Mouse (Mus musculus): Measurements from ENCODE around the gene Ggct. TPM values are rescaled to one million over a fixed set of nuclear protein-coding genes. Genes with fewer than 3 reads are reported as not detected.

The Ggct gene
- polyA plus RNA-seq, 1 experiment from 2014 or later = 9.5 TPM

- no peak for DNase-seq (ENCODE audit: low spot score)
- no peaks in the 10 kb centered on the region for H3K36me3 ChIP-seq (replicated peaks)
- H3K9me3 ChIP-seq = no peaks in the 10 kb centered on the region
- WGBS = 93% methylated on average over 6 of the region's 6 CpGs
- no peak overlapping the region for H3K4me3 ChIP-seq
- peaks cover 30% of the 10 kb centered on the region for H3K4me1 ChIP-seq
- H3K27me3 ChIP-seq (replicated peaks; ENCODE audit: low read depth, poor library complexity, severe bottlenecking) = peaks cover 41% of the 10 kb centered on the region
- no peak overlapping the region for H3K27ac ChIP-seq (replicated peaks)
Measured at GRCm38 (mm10) chr6:54941149-54941548, 51.6 kb downstream of the Ggct start.

- peaks cover 35% of the 10 kb centered on the region for H3K27me3 ChIP-seq (replicated peaks; ENCODE audit: low read depth, poor library complexity, severe bottlenecking)
- no peak overlapping the region for H3K4me3 ChIP-seq
- no peaks in the 10 kb centered on the region for H3K36me3 ChIP-seq (replicated peaks)
- 84% methylated on average over 7 of the region's 7 CpGs for WGBS
- no peak for DNase-seq (ENCODE audit: low spot score)
- H3K4me1 ChIP-seq = peaks cover 30% of the 10 kb centered on the region
- no peak overlapping the region for H3K27ac ChIP-seq (replicated peaks)
- no peaks in the 10 kb centered on the region for H3K9me3 ChIP-seq
Measured at GRCm38 (mm10) chr6:54940126-54940525, 52.6 kb downstream of the Ggct start.

- WGBS = 52% methylated on average over 4 of the region's 4 CpGs
- no peak for DNase-seq (ENCODE audit: low spot score)
- H3K4me3 ChIP-seq = no peak overlapping the region
- H3K27ac ChIP-seq (replicated peaks) = no peak overlapping the region
- H3K9me3 ChIP-seq = no peaks in the 10 kb centered on the region
- H3K4me1 ChIP-seq = peaks cover 28% of the 10 kb centered on the region
- H3K27me3 ChIP-seq (replicated peaks; ENCODE audit: low read depth, poor library complexity, severe bottlenecking) = peaks cover 30% of the 10 kb centered on the region
- H3K36me3 ChIP-seq (replicated peaks) = no peaks in the 10 kb centered on the region
Measured at GRCm38 (mm10) chr6:54939631-54940030, 53.1 kb downstream of the Ggct start.

- Histone ChIP-seq H3K27ac (replicated peaks) (no peak overlapping the region), H3K9me3 (no peaks in the 10 kb centered on the region), H3K36me3 (replicated peaks) (no peaks in the 10 kb centered on the region), H3K27me3 (replicated peaks; ENCODE audit: low read depth, poor library complexity, severe bottlenecking) (no peaks in the 10 kb centered on the region; the same call in 1 of the 2 replicates), H3K4me1 (peaks cover 13% of the 10 kb centered on the region; the same call in 1 of the 2 replicates), H3K4me3 (no peak overlapping the region)
- DNase-seq (ENCODE audit: low spot score) = no peak
- WGBS = 73% methylated on average over 2 of the region's 2 CpGs
Measured at GRCm38 (mm10) chr6:54936496-54936895, 56.3 kb downstream of the Ggct start.

- no peaks in the 10 kb centered on the region; the same call in 1 of the 2 replicates for H3K27me3 ChIP-seq (replicated peaks; ENCODE audit: low read depth, poor library complexity, severe bottlenecking)
- H3K4me1 ChIP-seq = peaks cover 7% of the 10 kb centered on the region; the same call in 1 of the 2 replicates
- no peak overlapping the region for H3K4me3 ChIP-seq
- H3K36me3 ChIP-seq (replicated peaks) = no peaks in the 10 kb centered on the region
- WGBS = 80% methylated on average over 5 of the region's 5 CpGs
- H3K27ac ChIP-seq (replicated peaks) = no peak overlapping the region
- H3K9me3 ChIP-seq = no peaks in the 10 kb centered on the region
- DNase-seq (ENCODE audit: low spot score) = no peak
Measured at GRCm38 (mm10) chr6:54934930-54935329, 57.8 kb downstream of the Ggct start.

GRCm38 (mm10) chr6:54934313-54934712 lies 58.4 kb downstream of the Ggct start:
- Histone ChIP-seq H3K36me3 (replicated peaks) (no peaks in the 10 kb centered on the region), H3K9me3 (no peaks in the 10 kb centered on the region), H3K4me3 (no peak overlapping the region), H3K4me1 (peaks cover under 1% of the 10 kb centered on the region; the same call in 1 of the 2 replicates), H3K27ac (replicated peaks) (no peak overlapping the region), H3K27me3 (replicated peaks; ENCODE audit: low read depth, poor library complexity, severe bottlenecking) (no peaks in the 10 kb centered on the region; the same call in 1 of the 2 replicates)
- WGBS = 86% methylated on average over 8 of the region's 8 CpGs
- no peak for DNase-seq (ENCODE audit: low spot score)

- no peak overlapping the region for H3K27ac ChIP-seq (replicated peaks)
- H3K4me3 ChIP-seq = no peak overlapping the region
- no peaks in the 10 kb centered on the region for H3K4me1 ChIP-seq
- H3K27me3 ChIP-seq (replicated peaks; ENCODE audit: low read depth, poor library complexity, severe bottlenecking) = no peaks in the 10 kb centered on the region
- no peaks in the 10 kb centered on the region for H3K36me3 ChIP-seq (replicated peaks)
- no peak for DNase-seq (ENCODE audit: low spot score)
- 82% methylated on average over 3 of the region's 3 CpGs for WGBS
- H3K9me3 ChIP-seq = no peaks in the 10 kb centered on the region
Measured at GRCm38 (mm10) chr6:54933866-54934265, 58.9 kb downstream of the Ggct start.

GRCm38 (mm10) chr6:54933216-54933615 lies 59.5 kb downstream of the Ggct start:
- DNase-seq (ENCODE audit: low spot score) = no peak
- Histone ChIP-seq H3K9me3 (no peaks in the 10 kb centered on the region), H3K4me3 (no peak overlapping the region), H3K27ac (replicated peaks) (no peak overlapping the region), H3K4me1 (no peaks in the 10 kb centered on the region), H3K27me3 (replicated peaks; ENCODE audit: low read depth, poor library complexity, severe bottlenecking) (no peaks in the 10 kb centered on the region), H3K36me3 (replicated peaks) (no peaks in the 10 kb centered on the region)
- 81% methylated on average over 5 of the region's 5 CpGs for WGBS

Other genes with a start within 250 kb of the Ggct start
- 1.8 and 2.5 TPM in 2 replicates for gene Znrf2, start 176.0 kb downstream of the Ggct start, polyA plus RNA-seq (2016; fragmentation: Nextera tagmentation; extraction: Ambion mirVana)
- gene Nod1, start 20.3 kb downstream of the Ggct start, polyA plus RNA-seq (2016; fragmentation: Nextera tagmentation; extraction: Ambion mirVana) = 1.2 and 1.4 TPM in 2 replicates
- gene Gars, start 45.1 kb upstream of the Ggct start, polyA plus RNA-seq (2016; fragmentation: Nextera tagmentation; extraction: Ambion mirVana) = 203 and 223 TPM in 2 replicates
- 0.12 and 0.55 TPM in 2 replicates for gene Crhr2, start 140.1 kb upstream of the Ggct start, polyA plus RNA-seq (2016; fragmentation: Nextera tagmentation; extraction: Ambion mirVana)
- gene Inmt, start 182.1 kb upstream of the Ggct start, polyA plus RNA-seq (2016; fragmentation: Nextera tagmentation; extraction: Ambion mirVana) = 3.8 and 4.7 TPM in 2 replicates
- 18.7 and 24.0 TPM in 2 replicates for gene Mindy4, start 210.4 kb upstream of the Ggct start, polyA plus RNA-seq (2016; fragmentation: Nextera tagmentation; extraction: Ambion mirVana)

All from embryonic facial prominence, embryonic 10.5 days (tissue).